22 mouse cellular contexts compared by ENCODE assay signal in the genomic region with DNA sequence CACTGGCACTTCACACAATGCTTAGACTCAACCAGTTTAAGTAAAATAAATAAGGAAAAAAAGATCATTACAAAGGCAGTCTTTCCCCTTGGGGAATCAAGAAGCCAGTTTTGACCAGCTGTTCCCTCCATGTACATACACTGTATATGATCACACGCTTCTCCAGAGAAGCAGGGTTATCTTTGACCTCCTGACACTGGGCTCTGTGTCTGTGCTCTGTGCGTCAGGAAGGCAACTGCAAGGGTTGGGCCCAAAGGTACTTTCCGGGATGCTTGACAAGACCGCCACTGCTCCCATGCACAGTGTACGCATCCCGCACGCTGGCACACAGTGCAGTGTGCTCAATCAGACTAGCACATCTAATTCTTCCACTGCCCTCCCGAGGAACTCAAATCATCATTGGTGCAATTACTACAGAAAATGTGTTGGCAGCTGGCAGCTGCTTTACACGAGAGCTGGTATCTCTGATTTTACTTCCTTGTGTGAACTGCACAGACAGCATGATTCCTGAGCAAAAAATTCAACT. TPM values are rescaled to one million over a fixed set of nuclear protein-coding genes. Genes with fewer than 3 reads are reported as not detected.
DNase-seq lines count a peak whose midpoint lies in the region; ATAC-seq lines count a peak whose summit lies in the region.
"Had no signal": no experiment of that assay in that cellular context is flagged by ENCODE, and none has a peak within 500 bp of the region (broad histone marks: within the 10 kb centered on the region; RNA-seq: fewer than 3 reads in every experiment).

No protein-coding gene starts in this region.

- peaks cover 44% of the 10 kb centered on the region for H3K36me3 ChIP-seq in hindbrain, embryonic 12.5 days
- H3K36me3 ChIP-seq in hindbrain, embryonic 10.5 days, result peaks cover 73% of the 10 kb centered on the region
- H3K36me3 ChIP-seq in neural tube, embryonic 14.5 days (ENCODE audit: control insufficient read depth, insufficient read depth, low read length), result peaks cover 31% of the 10 kb centered on the region
- peaks cover 52% of the 10 kb centered on the region for H3K36me3 ChIP-seq in neural tube, embryonic 15.5 days
- H3K36me3 ChIP-seq in hindbrain, embryonic 15.5 days, result peaks cover 30% of the 10 kb centered on the region

- DNase-seq in hindbrain, embryonic 10.5 days (ENCODE audit: low spot score), result no peak
- DNase-seq in heart, postnatal 25 days (ENCODE audit: low spot score), result no peak
- DNase-seq: adrenal gland, postnatal 14 days; cerebellum, adult 9-11 months; gastrocnemius, postnatal 14 days; kidney, adult 2 months; layer of hippocampus, postnatal 36 days; liver, postnatal 0 days; retina, postnatal 1 day; right cerebral cortex, postnatal 25 days; spleen, adult 18-20 months; thymus, postnatal 25 days had no signal

- no peak overlapping the region for H3K4me2 ChIP-seq in hindbrain, embryonic 12.5 days (replicated peaks)
- no peak overlapping the region for H3K4me2 ChIP-seq in neural tube, embryonic 14.5 days (ENCODE audit: low read depth, low read length)
- H3K4me2 ChIP-seq in neural tube, embryonic 15.5 days, result no peak overlapping the region
- H3K4me2 ChIP-seq in hindbrain, embryonic 15.5 days, result no peak overlapping the region
- H3K4me2 ChIP-seq: embryonic facial prominence, embryonic 15.5 days; heart, embryonic 11.5 days; midbrain, embryonic 12.5 days had no signal

- H3K4me1 ChIP-seq in hindbrain, embryonic 12.5 days, result no peaks in the 10 kb centered on the region
- H3K4me1 ChIP-seq in hindbrain, embryonic 10.5 days (replicated peaks), result no peaks in the 10 kb centered on the region
- H3K4me1 ChIP-seq in neural tube, embryonic 14.5 days (ENCODE audit: control insufficient read depth, insufficient read depth, low read length), result no peaks in the 10 kb centered on the region
- peaks cover 4% of the 10 kb centered on the region; the same call in 1 of the 2 replicates for H3K4me1 ChIP-seq in neural tube, embryonic 15.5 days
- no peaks in the 10 kb centered on the region for H3K4me1 ChIP-seq in hindbrain, embryonic 15.5 days (replicated peaks)
- H3K4me1 ChIP-seq: midbrain, embryonic 12.5 days had no signal

- ATAC-seq in hindbrain, embryonic 12.5 days (ENCODE audit: low FRiP score), result peak; percentile 40; the same call in 1 of the 2 replicates
- 0 out of 2 replicates have a peak, but pooled peaks have one; percentile 38 for ATAC-seq in neural tube, embryonic 14.5 days (ENCODE audit: low read depth)
- no peak; the same call in 1 of the 2 replicates for ATAC-seq in neural tube, embryonic 15.5 days (ENCODE audit: low FRiP score)
- ATAC-seq in hindbrain, embryonic 15.5 days (ENCODE audit: low FRiP score, low read depth), result peak; percentile 27; the same call in 1 of the 2 replicates
- ATAC-seq in cerebellum, adult (ENCODE audit: insufficient number of reproducible peaks, low FRiP score, low TSS enrichment), result no peak
- ATAC-seq: liver, postnatal 0 days; lung, postnatal 0 days had no signal

- WGBS in hindbrain, embryonic 12.5 days, result 75% methylated on average over 9 of the region's 9 CpGs
- WGBS in hindbrain, embryonic 10.5 days, result 91% methylated on average over 9 of the region's 9 CpGs
- WGBS in neural tube, embryonic 14.5 days, result 61% methylated on average over 9 of the region's 9 CpGs
- 62% methylated on average over 9 of the region's 9 CpGs for WGBS in neural tube, embryonic 15.5 days
- 62% methylated on average over 9 of the region's 9 CpGs for whole genome bisulfite sequencing in hindbrain, embryonic 15.5 days

- intact Hi-C loops in heart, postnatal 25 days (cut with DNase I), result no loop called here

- no peaks in the 10 kb centered on the region for H3K27me3 ChIP-seq in hindbrain, embryonic 12.5 days
- no peaks in the 10 kb centered on the region for H3K27me3 ChIP-seq in hindbrain, embryonic 10.5 days (ENCODE audit: insufficient read depth, poor library complexity, severe bottlenecking)
- H3K27me3 ChIP-seq in neural tube, embryonic 14.5 days (ENCODE audit: control insufficient read depth, insufficient read depth, low read length), result no peaks in the 10 kb centered on the region
- no peaks in the 10 kb centered on the region for H3K27me3 ChIP-seq in neural tube, embryonic 15.5 days (replicated peaks)
- H3K27me3 ChIP-seq in hindbrain, embryonic 15.5 days, result no peaks in the 10 kb centered on the region
- H3K27me3 ChIP-seq: embryonic facial prominence, embryonic 15.5 days; midbrain, embryonic 12.5 days had no signal

- no peaks in the 10 kb centered on the region for H3K9me3 ChIP-seq in hindbrain, embryonic 12.5 days (replicated peaks)
- no peaks in the 10 kb centered on the region for H3K9me3 ChIP-seq in hindbrain, embryonic 10.5 days
- H3K9me3 ChIP-seq in neural tube, embryonic 14.5 days (ENCODE audit: control insufficient read depth, low read length), result no peaks in the 10 kb centered on the region
- no peaks in the 10 kb centered on the region for H3K9me3 ChIP-seq in neural tube, embryonic 15.5 days (replicated peaks)
- H3K9me3 ChIP-seq in hindbrain, embryonic 15.5 days, result no peaks in the 10 kb centered on the region
- H3K9me3 ChIP-seq: embryonic facial prominence, embryonic 15.5 days; midbrain, embryonic 12.5 days had no signal

- no peak overlapping the region for H3K27ac ChIP-seq in hindbrain, embryonic 12.5 days
- H3K27ac ChIP-seq in hindbrain, embryonic 10.5 days, result no peak overlapping the region
- no peak overlapping the region for H3K27ac ChIP-seq in neural tube, embryonic 14.5 days (ENCODE audit: low read depth, low read length)
- no peak overlapping the region for H3K27ac ChIP-seq in neural tube, embryonic 15.5 days (replicated peaks)
- no peak overlapping the region for H3K27ac ChIP-seq in hindbrain, embryonic 15.5 days (replicated peaks)
- H3K27ac ChIP-seq: embryonic facial prominence, embryonic 15.5 days; kidney, postnatal 0 days; midbrain, embryonic 12.5 days had no signal

- H3K4me3 ChIP-seq in hindbrain, embryonic 12.5 days, result no peak overlapping the region
- no peak overlapping the region for H3K4me3 ChIP-seq in hindbrain, embryonic 10.5 days
- no peak overlapping the region for H3K4me3 ChIP-seq in neural tube, embryonic 14.5 days (ENCODE audit: low read depth, low read length)
- no peak overlapping the region for H3K4me3 ChIP-seq in neural tube, embryonic 15.5 days (replicated peaks)
- no peak overlapping the region for H3K4me3 ChIP-seq in hindbrain, embryonic 15.5 days
- H3K4me3 ChIP-seq: embryonic facial prominence, embryonic 15.5 days; midbrain, embryonic 12.5 days had no signal

- no peak overlapping the region for H3K9ac ChIP-seq in hindbrain, embryonic 12.5 days
- H3K9ac ChIP-seq in neural tube, embryonic 14.5 days (replicated peaks; ENCODE audit: low read depth, low read length), result no peak overlapping the region
- H3K9ac ChIP-seq in neural tube, embryonic 15.5 days (replicated peaks), result no peak overlapping the region
- H3K9ac ChIP-seq in hindbrain, embryonic 15.5 days, result no peak overlapping the region
- H3K9ac ChIP-seq: embryonic facial prominence, embryonic 15.5 days; liver, postnatal 0 days; midbrain, embryonic 12.5 days had no signal

RNA-seq across cellular contexts. Expression of a gene that starts 57.8 kb away (rescaled TPM):
- 21.0 and 21.5 TPM in 2 replicates for polyA plus RNA-seq in hindbrain, embryonic 12.5 days (2016; fragmentation: Nextera tagmentation; extraction: Ambion mirVana)
- 13.1 and 15.4 TPM in 2 replicates for polyA plus RNA-seq in hindbrain, embryonic 10.5 days (2016; fragmentation: Nextera tagmentation; extraction: Ambion mirVana)
- 11.5 and 15.0 TPM in 2 replicates for polyA plus RNA-seq in neural tube, embryonic 14.5 days (2014; fragmentation: Nextera tagmentation; extraction: Ambion mirVana)
- polyA plus RNA-seq in neural tube, embryonic 15.5 days (2015; fragmentation: Nextera tagmentation; extraction: Ambion mirVana), result 14.4 and 16.8 TPM in 2 replicates
- polyA plus RNA-seq in hindbrain, embryonic 15.5 days (2015; fragmentation: Nextera tagmentation; extraction: Ambion mirVana), result 16.2 and 17.1 TPM in 2 replicates
- 10 to 100 TPM; 15.3 to 16.6 TPM for total RNA-seq in heart, postnatal 25 days (2021)

Comparison
In these comparisons a context has a peak if more than half of its experiments do, and no peak if none do; other contexts are left out.
1. ATAC-seq: peak in hindbrain, embryonic 12.5 days (single experiment), neural tube, embryonic 14.5 days (single experiment) and hindbrain, embryonic 15.5 days (single experiment); none in neural tube, embryonic 15.5 days (single experiment) and cerebellum, adult (single experiment).